Mouse (Mus musculus) forebrain, embryonic 16.5 days (tissue): Measurements from ENCODE around the gene Crocc. TPM values are rescaled to one million over a fixed set of nuclear protein-coding genes. Genes with fewer than 3 reads are reported as not detected.

Experiments used
- ATAC-seq: fragments of 200-750 bp; cut with Nextera tagmentation; 2 replicates; pipeline ENCODE4 v1.8.0; 2017; ENCODE audit warnings: mild to moderate bottlenecking, moderate library complexity
- H3K27ac ChIP-seq: fragments of 300-500 bp; sonication (generic); 2 replicates; pipeline ENCODE4 v1.5.1; 2014; ENCODE audit warnings: low read length, control low read depth
- H3K27me3 ChIP-seq: fragments of 300-500 bp; sonication (generic); replicated peaks from 2 replicates; pipeline ENCODE4 v1.6.1; 2014; ENCODE audit warnings: low read length; ENCODE audit not compliant: control insufficient read depth, insufficient read depth
- H3K36me3 ChIP-seq: fragments of 300-500 bp; sonication (generic); 2 replicates; pipeline ENCODE4 v1.6.1; 2014; ENCODE audit not compliant: control insufficient read depth, insufficient read depth
- H3K4me1 ChIP-seq: fragments of 300-500 bp; sonication (generic); replicated peaks from 2 replicates; pipeline ENCODE4 v1.6.1; 2014; ENCODE audit warnings: low read length; ENCODE audit not compliant: control insufficient read depth, insufficient read depth
- H3K4me2 ChIP-seq: fragments of 300-500 bp; sonication (generic); 2 replicates; pipeline ENCODE4 v1.6.1; 2014; ENCODE audit warnings: mild to moderate bottlenecking, low read length, control low read depth
- H3K4me3 ChIP-seq: fragments of 300-500 bp; sonication (generic); replicated peaks from 2 replicates; pipeline ENCODE4 v1.5.1; 2014; ENCODE audit warnings: mild to moderate bottlenecking, low read length, control low read depth
- H3K9ac ChIP-seq: fragments of 300-500 bp; sonication (generic); replicated peaks from 2 replicates; pipeline ENCODE4 v1.6.1; 2014; ENCODE audit warnings: low read depth, low read length, control low read depth
- H3K9me3 ChIP-seq: fragments of 300-500 bp; sonication (generic); 2 replicates; pipeline ENCODE4 v1.6.1; 2016; ENCODE audit warnings: low read length; ENCODE audit not compliant: control insufficient read depth
- WGBS: fragments of 180-500 bp; shearing (Covaris S2); extraction: QIAGEN DNeasy Blood & Tissue Kit; methylation state at CpG from one replicate; pipeline ENCODE4 v1.1.7; 2014; 5-methylcytosine and 5-hydroxymethylcytosine counted together
- polyA plus RNA-seq: library from polyadenylated mRNA; unstranded; fragments of >200 nt; fragmentation: Nextera tagmentation; extraction: Ambion mirVana; gene quantifications from 2 replicates; pipeline ENCODE4 v1.2.1, GENCODE M21; 2015

Gene Crocc
- polyA plus RNA-seq, 1 experiment from 2014 or later: 6.7 TPM

DNA sequence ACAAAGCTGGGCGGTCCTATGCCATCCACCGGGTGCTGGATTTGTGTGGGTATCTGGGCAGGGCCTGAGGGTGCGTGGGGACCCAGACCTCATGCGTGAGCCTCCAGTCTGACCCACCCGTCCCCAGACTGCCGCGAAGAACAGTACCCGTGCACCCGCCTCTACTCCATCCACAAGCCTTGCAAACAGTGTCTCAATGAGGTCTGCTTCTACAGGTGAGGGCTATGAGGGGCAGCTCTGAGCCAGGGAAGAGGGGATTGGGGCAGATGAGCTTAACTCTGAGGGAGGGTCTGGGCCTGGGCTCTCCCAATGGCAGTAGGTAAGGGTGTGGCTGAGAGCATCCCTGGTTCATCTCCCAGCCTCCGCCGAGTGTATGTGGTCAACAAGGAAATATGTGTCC lies 45.5 kb downstream of the Crocc start:
- 93% methylated on average over 11 of the region's 11 CpGs for WGBS
- Histone ChIP-seq H3K4me3 (no peak overlapping the region), H3K9me3 (no peaks in the 10 kb centered on the region), H3K27me3 (no peaks in the 10 kb centered on the region), H3K4me1 (peaks cover 37% of the 10 kb centered on the region), H3K36me3 (peaks cover 14% of the 10 kb centered on the region), H3K27ac (no peak overlapping the region), H3K4me2 (no peak overlapping the region), H3K9ac (no peak overlapping the region)
- no peak for ATAC-seq

DNA sequence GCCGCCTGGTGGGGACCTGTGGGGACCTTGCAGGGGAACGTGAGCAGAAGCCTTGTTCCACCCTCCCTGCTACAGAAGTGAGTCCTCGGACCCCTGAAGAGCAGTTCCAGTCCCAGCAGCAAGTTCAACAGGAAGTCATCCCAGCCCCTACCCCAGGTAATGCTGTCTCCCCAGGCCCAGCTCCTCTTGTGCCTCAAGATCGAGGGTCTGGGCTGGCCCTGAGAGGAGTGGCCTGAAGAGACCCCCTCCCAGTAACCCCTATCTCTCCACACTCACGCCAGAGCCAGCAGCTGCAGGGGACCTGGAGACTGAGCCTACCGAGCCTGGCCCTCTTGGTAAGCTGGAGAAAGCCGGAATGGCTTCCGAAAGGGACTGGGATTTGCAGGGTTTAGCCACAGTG lies 46.2 kb downstream of the Crocc start:
- H3K36me3 ChIP-seq: peaks cover 14% of the 10 kb centered on the region
- 69% methylated on average over 8 of the region's 8 CpGs for WGBS
- no peaks in the 10 kb centered on the region for H3K9me3 ChIP-seq
- peaks cover 31% of the 10 kb centered on the region for H3K4me1 ChIP-seq
- H3K27ac ChIP-seq: no peak overlapping the region
- no peak for ATAC-seq
- no peaks in the 10 kb centered on the region for H3K27me3 ChIP-seq
- no peak overlapping the region for H3K4me2 ChIP-seq
- H3K9ac ChIP-seq: no peak overlapping the region
- H3K4me3 ChIP-seq: no peak overlapping the region

DNA sequence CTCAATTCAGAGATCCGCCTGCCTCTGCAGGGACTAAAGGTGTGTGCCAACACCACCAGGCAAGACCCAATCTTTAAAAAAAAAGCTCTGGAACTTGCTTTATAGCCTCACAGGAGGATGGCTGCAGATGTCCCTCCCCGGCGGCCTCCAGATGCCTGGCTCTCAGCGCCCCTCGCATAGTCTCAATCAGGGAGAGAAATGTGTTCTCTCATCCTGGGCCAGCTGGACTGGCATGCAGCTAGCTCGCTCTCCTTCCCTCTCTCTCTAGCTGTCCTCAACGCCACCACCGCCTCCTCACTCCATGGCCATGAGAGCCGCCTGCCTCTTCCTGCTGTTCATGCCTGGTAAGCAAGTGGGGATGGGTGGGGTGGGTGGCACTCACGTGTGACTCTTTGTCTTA lies 47.8 kb downstream of the Crocc start:
- no peak for ATAC-seq

DNA sequence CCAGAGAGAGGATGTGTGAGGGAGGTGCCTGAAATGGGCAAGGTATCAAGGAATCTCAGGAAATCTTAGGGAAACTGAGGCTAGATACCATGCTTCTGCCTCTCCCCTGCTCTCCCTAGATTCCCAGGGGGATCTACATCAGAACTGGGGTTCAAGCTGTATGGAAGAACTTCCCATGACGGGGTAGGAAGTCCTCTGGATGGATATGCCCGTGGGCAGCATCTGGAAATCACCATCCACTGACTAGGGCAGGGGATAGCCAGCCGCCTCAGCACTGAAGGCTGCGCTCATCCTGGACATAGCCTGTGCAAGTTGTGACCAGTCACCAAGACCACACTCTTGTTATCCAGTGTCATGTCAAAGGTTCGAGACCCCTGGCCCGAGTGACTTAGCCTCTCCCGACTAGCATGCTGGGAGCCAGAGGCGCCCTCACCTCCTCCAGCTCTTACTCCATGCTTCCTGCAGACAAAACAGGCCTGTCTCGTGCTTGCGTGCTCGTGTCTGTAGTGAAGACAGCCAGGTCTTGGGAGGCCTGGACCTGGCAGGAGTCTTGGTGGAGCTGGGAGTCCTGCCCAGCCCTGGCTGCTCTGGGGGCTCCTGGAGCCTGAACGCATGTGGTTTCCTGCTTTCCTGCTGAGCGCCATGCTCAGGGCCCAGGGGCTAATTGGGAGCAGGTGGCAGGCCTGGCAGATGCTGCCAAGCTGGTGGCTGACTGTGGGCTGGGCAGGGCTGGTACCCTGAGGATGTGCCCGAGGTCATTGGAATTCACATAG lies 48.6 kb downstream of the Crocc start:
- Histone ChIP-seq H3K4me3 (peak overlapping the region; percentile 91), H3K4me1 (peaks cover 29% of the 10 kb centered on the region), H3K27ac (peak overlapping the region; percentile 93), H3K9ac (peak overlapping the region; percentile 92), H3K27me3 (no peaks in the 10 kb centered on the region), H3K4me2 (peak overlapping the region; percentile 94), H3K36me3 (peaks cover 19% of the 10 kb centered on the region), H3K9me3 (no peaks in the 10 kb centered on the region)
- WGBS: 27% methylated on average over 14 of the region's 14 CpGs
- ATAC-seq: peak; percentile 52

More for the DNA sequence above, 47.8 kb downstream of the Crocc start:
- H3K4me3 ChIP-seq: peak overlapping the region; percentile 91
- H3K4me1 ChIP-seq: peaks cover 29% of the 10 kb centered on the region
- H3K36me3 ChIP-seq: peaks cover 14% of the 10 kb centered on the region
- peak overlapping the region; percentile 92 for H3K9ac ChIP-seq
- H3K9me3 ChIP-seq: no peaks in the 10 kb centered on the region
- peak overlapping the region; percentile 94 for H3K4me2 ChIP-seq
- 33% methylated on average over 10 of the region's 10 CpGs for WGBS
- H3K27ac ChIP-seq: peak overlapping the region; percentile 93
- no peaks in the 10 kb centered on the region for H3K27me3 ChIP-seq

DNA sequence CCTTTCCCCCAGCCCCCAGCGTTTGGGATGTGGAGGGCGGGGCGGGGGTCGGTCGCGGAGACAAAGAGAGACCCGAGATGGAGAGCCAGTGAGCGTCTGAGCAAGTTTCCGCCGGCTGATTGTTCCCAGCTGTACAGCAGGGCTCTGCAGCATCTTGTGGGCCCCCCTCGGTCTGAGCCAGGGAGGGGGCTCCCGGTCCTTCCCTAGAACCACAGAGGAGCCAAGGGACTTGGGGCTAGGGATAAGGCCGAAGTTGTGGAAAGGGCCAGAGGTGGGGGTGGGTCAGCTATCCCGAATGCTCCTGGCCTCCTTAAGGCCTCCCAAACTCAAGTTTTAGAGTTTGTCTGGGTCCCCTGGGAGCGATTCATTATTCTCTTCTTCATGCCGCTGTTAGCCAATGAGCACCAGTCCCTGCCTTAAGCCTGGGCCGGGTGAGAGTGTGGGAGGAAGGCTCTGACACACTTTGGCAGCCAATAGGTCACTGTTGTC lies 49.4 kb downstream of the Crocc start:
- H3K9ac ChIP-seq: peak overlapping the region; percentile 92
- peaks cover 29% of the 10 kb centered on the region for H3K4me1 ChIP-seq
- H3K27ac ChIP-seq: peak overlapping the region; percentile 93
- peaks cover 24% of the 10 kb centered on the region for H3K36me3 ChIP-seq
- no peaks in the 10 kb centered on the region for H3K9me3 ChIP-seq
- no peaks in the 10 kb centered on the region for H3K27me3 ChIP-seq
- peak overlapping the region; percentile 94 for H3K4me2 ChIP-seq
- peak; percentile 41 for ATAC-seq
- 0% methylated on average over 15 of the region's 17 CpGs for WGBS
- peak overlapping the region; percentile 91 for H3K4me3 ChIP-seq

DNA sequence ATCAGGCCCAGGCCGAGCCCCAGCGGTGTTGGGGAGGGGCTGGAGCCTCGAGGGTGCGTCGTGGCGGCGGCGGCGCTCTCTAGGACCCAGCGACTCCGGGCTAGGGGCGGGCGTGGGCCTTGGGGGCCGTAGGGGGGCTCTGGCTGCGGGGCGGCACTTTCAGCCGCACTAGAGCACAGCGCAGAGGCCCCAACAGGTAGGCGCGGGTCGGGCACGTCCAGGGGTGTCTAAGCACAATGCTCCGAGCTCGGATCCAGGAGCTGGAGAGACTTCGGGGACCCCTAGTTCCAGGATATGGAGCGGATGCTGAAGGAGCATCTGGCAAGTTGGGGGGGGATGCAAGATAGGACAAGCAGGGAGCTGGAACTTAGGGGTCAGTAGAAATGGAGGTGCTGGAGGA lies 49.8 kb downstream of the Crocc start:
- H3K4me3 ChIP-seq: peak overlapping the region; percentile 91
- H3K27ac ChIP-seq: peak overlapping the region; percentile 93
- H3K9ac ChIP-seq: peak overlapping the region; percentile 92
- H3K4me1 ChIP-seq: peaks cover 29% of the 10 kb centered on the region
- peaks cover 26% of the 10 kb centered on the region for H3K36me3 ChIP-seq
- H3K27me3 ChIP-seq: no peaks in the 10 kb centered on the region
- WGBS: 0% methylated on average over 22 of the region's 26 CpGs
- ATAC-seq: peak; percentile 86
- peak overlapping the region; percentile 94 for H3K4me2 ChIP-seq
- H3K9me3 ChIP-seq: no peaks in the 10 kb centered on the region

DNA sequence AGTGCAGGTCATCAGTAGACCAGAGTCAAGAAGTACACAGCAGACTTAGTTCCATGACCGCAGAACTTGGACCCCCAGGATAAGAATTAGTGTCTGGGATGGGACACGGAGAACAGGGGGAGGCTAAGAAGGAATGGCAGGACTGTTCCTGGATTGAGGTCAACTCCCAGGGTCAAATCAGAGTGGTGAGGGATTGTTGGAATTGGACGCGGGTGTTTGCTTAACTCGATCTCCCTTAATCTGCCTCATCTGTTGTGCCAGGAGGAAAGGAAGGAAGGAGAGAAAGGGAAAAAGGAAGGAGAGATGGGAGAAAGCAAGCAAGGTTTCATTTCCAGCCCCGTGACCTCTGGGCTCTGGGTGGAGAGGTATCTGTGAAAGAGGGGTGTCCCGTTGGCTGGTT lies 50.2 kb downstream of the Crocc start, which contains the start of gene Mfap2:
Mfap2 (plus strand) TSS at position 301 of the 400 bp plus-strand sequence.
- WGBS: 22% methylated on average over 7 of the region's 7 CpGs
- peak within 1 kb of the TSS; percentile 92 for H3K9ac ChIP-seq
- peak within 1 kb of the TSS; percentile 94 for H3K4me2 ChIP-seq
- no peak for ATAC-seq
- peak within 1 kb of the TSS; percentile 93 for H3K27ac ChIP-seq
- H3K4me1 ChIP-seq: peaks cover 29% of the 10 kb centered on the region
- H3K4me3 ChIP-seq: peak within 1 kb of the TSS; percentile 91
- no peaks in the 10 kb centered on the region for H3K27me3 ChIP-seq
- H3K36me3 ChIP-seq: peaks cover 27% of the 10 kb centered on the region
- H3K9me3 ChIP-seq: no peaks in the 10 kb centered on the region

DNA sequence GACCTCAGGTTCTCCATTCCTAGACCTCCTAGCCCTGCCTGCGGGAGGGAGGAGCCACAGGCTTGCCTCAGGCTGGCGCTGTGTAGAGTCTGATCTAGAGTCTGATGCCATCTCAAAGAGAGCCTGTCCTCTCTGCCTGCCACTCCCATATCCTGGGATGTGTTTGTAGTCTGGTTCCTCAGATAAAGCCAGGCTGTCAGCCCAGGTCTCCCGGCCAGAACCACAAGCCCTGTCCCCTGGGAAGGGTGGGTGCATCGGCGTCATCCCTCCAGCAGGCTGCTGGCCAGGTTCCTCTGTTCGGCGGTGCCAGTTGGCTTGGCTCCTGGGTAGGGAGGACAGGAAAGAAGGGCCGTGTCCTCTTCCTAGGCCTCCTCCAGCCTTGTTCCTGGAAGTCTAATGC lies 52.3 kb downstream of the Crocc start:
- Histone ChIP-seq H3K4me2 (no peak overlapping the region), H3K4me1 (peaks cover 25% of the 10 kb centered on the region), H3K4me3 (no peak overlapping the region), H3K36me3 (peaks cover 28% of the 10 kb centered on the region), H3K27ac (no peak overlapping the region), H3K27me3 (no peaks in the 10 kb centered on the region), H3K9ac (no peak overlapping the region), H3K9me3 (no peaks in the 10 kb centered on the region)
- no peak for ATAC-seq
- 69% methylated on average over 8 of the region's 8 CpGs for WGBS

DNA sequence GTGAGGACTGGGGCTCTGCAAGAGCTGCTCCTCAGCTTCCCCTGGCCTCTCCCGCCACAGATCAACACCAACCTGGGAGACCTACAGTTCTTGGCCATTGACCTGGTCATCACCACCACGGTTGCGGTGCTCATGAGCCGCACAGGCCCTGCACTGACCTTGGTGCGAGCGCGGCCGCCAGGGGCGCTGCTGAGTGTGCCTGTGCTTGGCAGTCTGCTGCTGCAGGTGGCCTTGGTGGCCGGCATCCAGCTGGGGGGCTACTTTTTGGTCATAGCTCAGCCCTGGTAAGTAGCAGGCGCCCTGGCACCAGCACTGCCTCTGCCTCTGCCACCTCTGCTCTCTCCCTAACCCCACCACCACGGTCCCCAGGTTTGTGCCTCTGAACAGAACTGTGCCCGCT lies 54.4 kb downstream of the Crocc start:
- 82% methylated on average over 13 of the region's 13 CpGs for WGBS
- Histone ChIP-seq H3K27me3 (no peaks in the 10 kb centered on the region), H3K36me3 (peaks cover 33% of the 10 kb centered on the region), H3K4me2 (no peak overlapping the region), H3K9ac (no peak overlapping the region), H3K9me3 (no peaks in the 10 kb centered on the region), H3K4me1 (peaks cover 6% of the 10 kb centered on the region), H3K4me3 (no peak overlapping the region), H3K27ac (no peak overlapping the region)
- no peak for ATAC-seq
